ENCODE assay signal across 30 mouse cellular contexts in the genomic region with DNA sequence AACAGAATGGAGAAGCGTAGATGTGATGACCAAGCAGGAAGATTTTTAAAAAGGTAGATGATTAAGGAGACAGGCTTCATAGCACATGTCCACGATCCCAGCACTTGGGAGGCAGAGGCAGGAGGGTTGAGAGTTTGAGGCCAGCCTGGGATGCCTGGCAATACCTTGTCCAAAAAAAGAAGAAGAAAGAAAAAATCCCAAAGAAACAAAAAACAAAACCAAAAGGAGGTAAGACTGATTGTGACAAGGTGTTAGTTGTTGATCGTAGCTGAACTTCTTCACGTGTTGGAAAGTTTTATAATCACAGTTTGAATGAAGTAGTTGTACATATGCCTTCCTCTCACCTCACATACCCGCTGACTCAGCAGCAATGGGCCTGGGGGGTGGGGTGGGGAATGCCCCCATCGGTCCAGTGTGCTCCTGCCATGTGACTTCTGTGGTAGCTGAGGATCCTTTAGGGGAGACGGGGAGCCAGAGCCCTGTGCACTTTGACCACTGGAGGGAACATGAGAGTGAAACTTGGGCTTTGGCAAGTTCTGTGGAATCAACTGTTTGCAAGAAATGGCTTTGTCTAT. TPM values are rescaled to one million over a fixed set of nuclear protein-coding genes. Genes with fewer than 3 reads are reported as not detected.
DNase-seq lines count a peak whose midpoint lies in the region; ATAC-seq and TF ChIP-seq lines count a peak whose summit lies in the region.
"Had no signal": no experiment of that assay in that cellular context is flagged by ENCODE, and none has a peak within 500 bp of the region (broad histone marks: within the 10 kb centered on the region; RNA-seq: fewer than 3 reads in every experiment).

No protein-coding gene starts in this region.

- ATAC-seq in lung, embryonic 16.5 days (ENCODE audit: low read depth) = 0 out of 2 replicates have a peak, but pooled peaks have one; percentile 4
- ATAC-seq in G1E (ENCODE audit: extremely low read depth, insufficient number of reproducible peaks, low FRiP score, poor library complexity, severe bottlenecking) = no peak
- ATAC-seq in megakaryocyte progenitor cell, adult 5-6 weeks (replicated peaks; ENCODE audit: poor library complexity) = 0 out of 2 replicates have a peak, but pooled peaks have one; percentile 7
- ATAC-seq in heart, embryonic 11.5 days (replicated peaks; ENCODE audit: insufficient number of reproducible peaks, low FRiP score, low TSS enrichment) = no peak
- ATAC-seq: forebrain, postnatal 0 days; inflammation-experienced regulatory T-cells, adult 6 months; midbrain, embryonic 16.5 days had no signal

- no peaks in the 10 kb centered on the region for H3K27me3 ChIP-seq in lung, embryonic 16.5 days (ENCODE audit: control insufficient read depth, insufficient read depth, low read depth, low read length)
- H3K27me3 ChIP-seq in G1E (ENCODE audit: insufficient read depth, low read length) = no peaks in the 10 kb centered on the region
- H3K27me3 ChIP-seq in heart, embryonic 11.5 days (ENCODE audit: control insufficient read depth, insufficient read depth, low read length) = no peaks in the 10 kb centered on the region
- H3K27me3 ChIP-seq: hindbrain, embryonic 13.5 days; limb, embryonic 15.5 days; neural tube, embryonic 15.5 days; Patski had no signal

- H3K9me3 ChIP-seq in lung, embryonic 16.5 days (ENCODE audit: control insufficient read depth, low read length) = no peaks in the 10 kb centered on the region
- no peaks in the 10 kb centered on the region for H3K9me3 ChIP-seq in G1E (replicated peaks)
- H3K9me3 ChIP-seq in heart, embryonic 11.5 days (replicated peaks; ENCODE audit: control insufficient read depth, low read length) = no peaks in the 10 kb centered on the region
- H3K9me3 ChIP-seq: heart, embryonic 12.5 days; hindbrain, embryonic 13.5 days; limb, embryonic 15.5 days; megakaryocyte, embryonic 14.5 days; neural tube, embryonic 15.5 days had no signal

- no peak overlapping the region for H3K9ac ChIP-seq in lung, embryonic 16.5 days (ENCODE audit: low read length)
- H3K9ac ChIP-seq in heart, embryonic 11.5 days (ENCODE audit: low read depth, low read length) = no peak overlapping the region
- H3K9ac ChIP-seq: forebrain, postnatal 0 days; heart, embryonic 12.5 days; hindbrain, embryonic 13.5 days; limb, embryonic 15.5 days; neural tube, embryonic 15.5 days had no signal

- WGBS in lung, embryonic 16.5 days = 69% methylated on average over 7 of the region's 7 CpGs
- 88% methylated on average over 7 of the region's 7 CpGs for WGBS in heart, embryonic 11.5 days (ENCODE audit: insufficient replicate concordance)

- peak overlapping the region; percentile 37; the same call in 1 of the 2 replicates for H3K27ac ChIP-seq in lung, embryonic 16.5 days (ENCODE audit: low read length)
- no peak overlapping the region for H3K27ac ChIP-seq in heart, embryonic 11.5 days (ENCODE audit: low read depth, low read length)
- H3K27ac ChIP-seq: hindbrain, embryonic 13.5 days; limb, embryonic 15.5 days; neural tube, embryonic 15.5 days had no signal

- H3K36me3 ChIP-seq in lung, embryonic 16.5 days (ENCODE audit: control insufficient read depth, insufficient read depth, low read length) = peaks cover 8% of the 10 kb centered on the region; the same call in 1 of the 2 replicates
- peaks cover 66% of the 10 kb centered on the region for H3K36me3 ChIP-seq in G1E (replicated peaks)
- peaks cover 16% of the 10 kb centered on the region for H3K36me3 ChIP-seq in heart, embryonic 11.5 days (ENCODE audit: control insufficient read depth, insufficient read depth, low read length)
- H3K36me3 ChIP-seq: neural tube, embryonic 15.5 days had no signal

- H3K4me2 ChIP-seq in lung, embryonic 16.5 days (ENCODE audit: low read depth, low read length) = no peak overlapping the region
- H3K4me2 ChIP-seq in heart, embryonic 11.5 days = no peak overlapping the region
- H3K4me2 ChIP-seq: heart, embryonic 12.5 days; hindbrain, embryonic 13.5 days; limb, embryonic 15.5 days; neural tube, embryonic 15.5 days had no signal

- DNase-seq in kidney, adult 8-10 months = peak; percentile 18 to 20
- no peak for DNase-seq in kidney, postnatal 14 days
- no peak for DNase-seq in lung, postnatal 36 days
- no peak for DNase-seq in G1E (ENCODE audit: low spot score)
- DNase-seq: adrenal gland, adult 8-10 months; cerebellum, postnatal 10 days; forebrain, postnatal 0 days; heart, postnatal 14 days; kidney, postnatal 10 days had no signal

- H3K4me1 ChIP-seq in lung, embryonic 16.5 days (replicated peaks; ENCODE audit: control insufficient read depth, insufficient read depth, low read length) = no peaks in the 10 kb centered on the region
- peaks cover 78% of the 10 kb centered on the region for H3K4me1 ChIP-seq in G1E (ENCODE audit: insufficient read depth, low read depth, low read length)
- H3K4me1 ChIP-seq in heart, embryonic 11.5 days (ENCODE audit: control insufficient read depth, insufficient read depth, low read length) = peaks cover 4% of the 10 kb centered on the region; the same call in 1 of the 2 replicates
- H3K4me1 ChIP-seq: hindbrain, embryonic 13.5 days; neural tube, embryonic 15.5 days had no signal

- no peak overlapping the region for H3K4me3 ChIP-seq in lung, embryonic 16.5 days (ENCODE audit: low read length)
- H3K4me3 ChIP-seq in G1E (ENCODE audit: low read depth, low read length) = peak overlapping the region; percentile 34; the same call in 1 of the 2 replicates
- no peak overlapping the region for H3K4me3 ChIP-seq in heart, embryonic 11.5 days (ENCODE audit: low read depth, low read length)
- H3K4me3 ChIP-seq: heart, embryonic 12.5 days; hindbrain, embryonic 13.5 days; limb, embryonic 15.5 days; neural tube, embryonic 15.5 days had no signal

- TF ChIP-seq CTCF in G1E (IDR thresholded peaks at IDR 0.05; ENCODE audit: low read depth, low read length) = no peak

RNA-seq across cellular contexts. Expression of gene Batf3, which starts 11.3 kb away (rescaled TPM):
- 5.2 and 6.4 TPM in 2 replicates for polyA plus RNA-seq in lung, embryonic 16.5 days (2015; fragmentation: Nextera tagmentation; extraction: Ambion mirVana)
- total RNA-seq in G1E (2014; fragmentation: Nextera tagmentation) (not detected in 2 replicates), G1E (2017) (0.11 TPM in 1 of 2 replicates, not detected in the other)
- polyA plus RNA-seq in G1E (2012) = 0.09 TPM in 1 of 2 replicates, not detected in the other
- 1.0 and 1.9 TPM in 2 replicates for total RNA-seq in megakaryocyte progenitor cell, adult 5-6 weeks (2015)
- total RNA-seq in megakaryocyte progenitor cell, adult 5-6 weeks (2017) = 1.3 TPM in 1 of 2 replicates, not detected in the other
- polyA plus RNA-seq in heart, embryonic 11.5 days (2014; fragmentation: Nextera tagmentation; extraction: Ambion mirVana) = 3.9 and 5.1 TPM in 2 replicates
- total RNA-seq: gastrocnemius, adult 18-20 months; heart, postnatal 14 days had no signal

RNA-seq across cellular contexts. Expression of gene Nsl1, which starts 23.6 kb away (rescaled TPM):
- 23.9 and 24.0 TPM in 2 replicates for polyA plus RNA-seq in lung, embryonic 16.5 days (2015; fragmentation: Nextera tagmentation; extraction: Ambion mirVana)
- total RNA-seq in G1E (2014; fragmentation: Nextera tagmentation) = 12.5 and 13.4 TPM in 2 replicates
- 18.1 and 22.1 TPM in 2 replicates for total RNA-seq in G1E (2017)
- polyA plus RNA-seq in G1E (2012) = 19.4 and 25.6 TPM in 2 replicates
- total RNA-seq in megakaryocyte progenitor cell, adult 5-6 weeks (2015) = 9.8 and 9.9 TPM in 2 replicates
- total RNA-seq in megakaryocyte progenitor cell, adult 5-6 weeks (2017) = 16.0 and 23.1 TPM in 2 replicates
- 12.7 and 14.0 TPM in 2 replicates for polyA plus RNA-seq in heart, embryonic 11.5 days (2014; fragmentation: Nextera tagmentation; extraction: Ambion mirVana)

RNA-seq across cellular contexts. Expression of gene Tatdn3, which starts 23.7 kb away (rescaled TPM):
- polyA plus RNA-seq in lung, embryonic 16.5 days (2015; fragmentation: Nextera tagmentation; extraction: Ambion mirVana) = 15.6 and 17.1 TPM in 2 replicates
- 33.6 and 53.0 TPM in 2 replicates for total RNA-seq in G1E (2014; fragmentation: Nextera tagmentation)
- total RNA-seq in G1E (2017) = 36.8 and 50.0 TPM in 2 replicates
- 0.77 and 1.6 TPM in 2 replicates for polyA plus RNA-seq in G1E (2012)
- total RNA-seq in megakaryocyte progenitor cell, adult 5-6 weeks (2015) = 12.9 and 19.3 TPM in 2 replicates
- 18.0 and 19.5 TPM in 2 replicates for total RNA-seq in megakaryocyte progenitor cell, adult 5-6 weeks (2017)
- 19.6 and 20.3 TPM in 2 replicates for polyA plus RNA-seq in heart, embryonic 11.5 days (2014; fragmentation: Nextera tagmentation; extraction: Ambion mirVana)

RNA-seq across cellular contexts. Expression of gene Spata45, which starts 50.0 kb away (rescaled TPM):
- polyA plus RNA-seq in lung, embryonic 16.5 days (2015; fragmentation: Nextera tagmentation; extraction: Ambion mirVana) = not detected in 2 replicates
- total RNA-seq in G1E (2014; fragmentation: Nextera tagmentation) (not detected in 2 replicates), G1E (2017) (not detected in 2 replicates)
- polyA plus RNA-seq in G1E (2012) = not detected in 2 replicates
- total RNA-seq in megakaryocyte progenitor cell, adult 5-6 weeks (2015) = not detected in 2 replicates
- total RNA-seq in megakaryocyte progenitor cell, adult 5-6 weeks (2017) = not detected in 2 replicates
- 0.86 TPM in 1 of 2 replicates, not detected in the other for polyA plus RNA-seq in heart, embryonic 11.5 days (2014; fragmentation: Nextera tagmentation; extraction: Ambion mirVana)
- total RNA-seq: adrenal gland, adult 8-10 months; forebrain, postnatal 0 days; gastrocnemius, adult 18-20 months; gastrocnemius, postnatal 4 days; heart, postnatal 14 days; layer of hippocampus, adult 8-10 months; left cerebral cortex, adult 18-20 months; left cerebral cortex, postnatal 36 days had no signal
- polyA plus RNA-seq: brain, embryonic 14.5 days; embryonic facial prominence, embryonic 14.5 days; forebrain, postnatal 0 days; heart, embryonic 12.5 days; hindbrain, embryonic 13.5 days; limb, embryonic 15.5 days; midbrain, embryonic 16.5 days; neural tube, embryonic 15.5 days; Patski; stomach, embryonic 16.5 days; thymus, postnatal 0 days; urinary bladder, adult 2 months had no signal

Comparison
In these comparisons a context has a peak if more than half of its experiments do, and no peak if none do; other contexts are left out.
1. DNase-seq: peak in kidney, adult 8-10 months (2 of 2); none in kidney, postnatal 14 days (single experiment), lung, postnatal 36 days (single experiment) and G1E (single experiment).
2. ATAC-seq: peak in lung, embryonic 16.5 days (single experiment) and megakaryocyte progenitor cell, adult 5-6 weeks (single experiment); none in G1E (single experiment) and heart, embryonic 11.5 days (single experiment).